Mouse (Mus musculus): ENCODE data around the gene Nipal4. TPM values are rescaled to one million over a fixed set of nuclear protein-coding genes. Genes with fewer than 3 reads are reported as not detected.

Gene Nipal4
- polyA plus RNA-seq, 1 experiment from 2014 or later, result 0.84 TPM

DNA sequence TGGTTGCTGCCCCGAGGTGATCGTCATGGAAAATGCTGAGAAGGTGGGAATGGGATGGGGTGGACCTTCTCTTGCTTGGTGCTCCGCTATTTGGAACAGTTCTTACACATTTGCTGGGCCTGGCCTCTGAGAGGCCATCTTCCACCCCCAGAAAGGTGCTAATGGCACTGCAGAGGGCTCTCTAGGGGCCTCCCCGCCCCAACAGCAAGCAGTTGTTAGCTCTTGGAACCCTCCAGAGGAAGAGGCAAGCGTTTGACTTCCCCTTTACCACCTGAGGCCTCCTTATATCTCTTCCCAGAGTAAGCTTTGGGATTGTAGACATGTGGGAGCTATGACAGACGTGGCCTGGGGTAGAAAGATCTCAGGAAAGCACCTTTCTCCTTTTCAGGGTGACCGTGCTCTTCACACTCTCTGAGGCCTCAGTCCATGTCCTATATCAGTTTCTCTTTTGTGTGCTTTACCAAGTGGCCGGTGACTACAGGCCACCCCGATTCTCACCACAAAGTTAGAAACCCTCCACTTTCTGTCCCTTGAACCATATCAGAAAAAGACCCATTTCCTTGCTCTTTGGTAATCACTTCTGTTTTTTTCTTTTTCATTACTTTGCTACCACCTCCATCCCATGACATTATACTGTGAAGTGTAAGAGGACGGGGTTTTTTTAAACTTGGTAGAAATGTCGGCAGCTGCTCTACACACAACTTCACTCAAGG, 21.0 kb downstream of the Nipal4 start:
- no peak overlapping the region for H3K27ac ChIP-seq
- H3K36me3 ChIP-seq (replicated peaks), result peaks cover 10% of the 10 kb centered on the region
- no peaks in the 10 kb centered on the region for H3K4me1 ChIP-seq
- no peak overlapping the region for H3K9ac ChIP-seq
- no peak overlapping the region for H3K4me2 ChIP-seq
- no peak for ATAC-seq (ENCODE audit: low FRiP score)
- no peaks in the 10 kb centered on the region for H3K9me3 ChIP-seq
- no peaks in the 10 kb centered on the region for H3K27me3 ChIP-seq
- H3K4me3 ChIP-seq (replicated peaks), result no peak overlapping the region
- 91% methylated on average over 11 of the region's 11 CpGs for WGBS

DNA sequence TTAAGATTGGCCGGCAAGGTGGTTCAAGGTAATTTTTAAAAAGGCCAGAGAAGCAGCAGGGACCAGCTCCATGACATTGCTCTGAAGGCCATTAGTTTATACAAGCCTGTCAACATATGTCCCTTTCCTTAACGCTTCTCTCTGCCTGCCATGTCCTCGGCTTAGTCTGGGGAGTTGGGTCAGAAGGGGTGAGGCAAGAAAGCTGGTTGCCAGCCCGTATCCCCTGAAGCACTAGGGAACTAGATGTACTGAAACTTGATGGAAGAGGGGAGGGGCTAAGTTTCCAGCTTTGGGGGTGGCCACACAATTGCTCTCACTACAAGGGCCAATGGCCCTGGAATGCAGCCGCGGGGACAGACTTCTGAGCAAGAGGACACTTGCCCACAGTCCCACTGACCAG, 23.0 kb downstream of the Nipal4 start:
- H3K4me1 ChIP-seq, result no peaks in the 10 kb centered on the region
- H3K36me3 ChIP-seq (replicated peaks), result peaks cover 21% of the 10 kb centered on the region
- no peak overlapping the region for H3K27ac ChIP-seq
- WGBS, result 86% methylated on average over 6 of the region's 6 CpGs
- H3K9me3 ChIP-seq, result no peaks in the 10 kb centered on the region
- no peak overlapping the region for H3K9ac ChIP-seq
- no peak overlapping the region for H3K4me2 ChIP-seq
- H3K27me3 ChIP-seq, result no peaks in the 10 kb centered on the region
- H3K4me3 ChIP-seq (replicated peaks), result no peak overlapping the region
- ATAC-seq (ENCODE audit: low FRiP score), result no peak

DNA sequence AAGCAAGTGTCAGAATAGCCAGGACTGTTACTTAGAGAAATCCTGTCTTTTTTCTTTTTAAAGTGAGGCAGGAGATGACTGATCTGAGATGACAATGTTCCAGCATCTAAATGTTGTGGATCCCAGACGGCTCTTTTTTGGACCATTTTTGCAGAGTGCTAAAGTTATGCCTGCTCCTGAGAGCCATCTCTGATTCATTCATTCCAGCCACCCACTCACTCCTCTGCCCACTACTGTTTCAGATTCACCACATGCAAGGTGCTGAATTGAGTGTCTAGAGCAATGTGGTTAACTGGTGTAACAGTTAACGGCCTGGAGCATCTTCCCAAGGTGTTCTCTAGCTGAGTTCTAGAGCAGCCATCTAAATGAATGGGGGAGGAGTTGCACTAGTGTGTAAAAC, 31.4 kb downstream of the Nipal4 start:
- peaks cover 28% of the 10 kb centered on the region for H3K36me3 ChIP-seq (replicated peaks)
- H3K9ac ChIP-seq, result no peak overlapping the region
- no peak overlapping the region for H3K4me3 ChIP-seq (replicated peaks)
- H3K27ac ChIP-seq, result no peak overlapping the region
- no peaks in the 10 kb centered on the region for H3K9me3 ChIP-seq
- whole genome bisulfite sequencing, result 93% methylated on average over 2 of the region's 2 CpGs
- no peak overlapping the region for H3K4me2 ChIP-seq
- no peaks in the 10 kb centered on the region for H3K27me3 ChIP-seq
- no peaks in the 10 kb centered on the region for H3K4me1 ChIP-seq
- no peak for ATAC-seq (ENCODE audit: low FRiP score)

DNA sequence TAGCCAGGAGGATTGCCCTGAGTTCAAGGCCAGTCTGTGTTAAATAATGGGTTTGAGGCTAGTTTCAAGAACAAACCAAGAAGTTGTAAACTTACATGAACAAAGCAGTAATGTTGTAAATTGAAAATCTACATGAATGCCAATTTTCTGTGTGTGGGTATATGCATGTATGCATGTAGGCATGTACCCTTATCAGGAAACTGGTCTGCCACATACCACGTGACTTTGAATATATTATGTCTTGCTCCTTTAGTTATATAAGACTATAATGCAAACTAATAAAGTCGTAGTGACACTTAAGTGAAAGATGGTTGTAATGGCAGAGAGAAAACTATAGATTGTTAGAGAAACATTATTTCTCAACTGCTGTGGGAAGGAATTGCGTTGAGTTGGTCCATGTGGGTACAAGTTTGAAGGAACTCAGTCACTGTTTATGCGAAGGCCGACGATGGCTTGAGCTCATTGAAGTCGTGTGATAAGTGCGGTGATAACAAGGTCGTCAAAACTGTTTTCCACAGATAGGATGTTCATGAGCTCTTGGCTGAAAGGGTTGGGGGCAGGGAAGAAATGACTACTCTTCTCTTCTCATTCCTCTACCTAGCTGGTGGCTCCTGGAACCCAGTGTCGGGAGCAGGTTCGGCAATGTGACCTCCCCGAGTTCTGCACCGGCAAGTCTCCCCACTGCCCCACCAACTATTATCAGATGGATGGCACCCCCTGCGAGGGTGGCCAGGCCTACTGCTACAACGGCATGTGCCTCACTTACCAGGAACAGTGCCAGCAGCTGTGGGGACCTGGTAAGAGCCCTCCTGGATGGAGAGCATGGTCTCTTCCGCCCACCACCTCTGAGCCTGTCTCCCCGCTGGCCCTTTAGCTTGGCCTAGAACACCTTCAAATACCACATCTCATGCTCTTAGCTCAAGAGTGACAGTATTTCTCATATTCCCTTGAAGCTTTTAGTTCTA, 35.0 kb downstream of the Nipal4 start:
- H3K4me2 ChIP-seq, result no peak overlapping the region
- H3K4me1 ChIP-seq, result no peaks in the 10 kb centered on the region
- H3K36me3 ChIP-seq (replicated peaks), result peaks cover 18% of the 10 kb centered on the region
- ATAC-seq (ENCODE audit: low FRiP score), result no peak
- H3K27ac ChIP-seq, result no peak overlapping the region
- 94% methylated on average over 17 of the region's 17 CpGs for WGBS
- no peaks in the 10 kb centered on the region for H3K27me3 ChIP-seq
- H3K4me3 ChIP-seq (replicated peaks), result no peak overlapping the region
- H3K9ac ChIP-seq, result no peak overlapping the region
- H3K9me3 ChIP-seq, result no peaks in the 10 kb centered on the region

DNA sequence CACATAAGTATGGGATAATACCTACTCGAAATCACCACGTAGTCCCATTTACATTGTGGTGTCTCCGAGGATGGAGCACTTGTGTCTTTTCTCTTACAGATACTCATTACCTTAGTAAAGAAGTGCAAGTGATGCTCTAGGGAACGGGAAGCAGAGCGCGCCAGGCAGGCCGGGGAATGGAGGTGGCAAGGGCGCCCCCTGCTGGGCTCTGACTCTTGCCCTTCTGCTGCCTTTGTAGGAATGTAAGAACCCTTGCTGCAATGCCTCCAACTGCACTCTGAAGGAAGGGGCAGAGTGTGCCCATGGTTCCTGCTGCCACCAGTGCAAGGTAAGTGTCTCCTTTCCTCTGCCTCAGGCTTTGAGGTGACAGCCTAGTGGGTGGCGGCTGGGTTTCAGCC, 37.8 kb downstream of the Nipal4 start:
- Histone ChIP-seq H3K9ac (no peak overlapping the region), H3K36me3 (replicated peaks) (peaks cover 15% of the 10 kb centered on the region; the same call in 1 of the 2 replicates), H3K4me2 (no peak overlapping the region), H3K4me3 (replicated peaks) (no peak overlapping the region), H3K4me1 (no peaks in the 10 kb centered on the region), H3K27me3 (no peaks in the 10 kb centered on the region), H3K9me3 (no peaks in the 10 kb centered on the region), H3K27ac (no peak overlapping the region)
- no peak for ATAC-seq (ENCODE audit: low FRiP score)
- WGBS, result 67% methylated on average over 9 of the region's 9 CpGs

DNA sequence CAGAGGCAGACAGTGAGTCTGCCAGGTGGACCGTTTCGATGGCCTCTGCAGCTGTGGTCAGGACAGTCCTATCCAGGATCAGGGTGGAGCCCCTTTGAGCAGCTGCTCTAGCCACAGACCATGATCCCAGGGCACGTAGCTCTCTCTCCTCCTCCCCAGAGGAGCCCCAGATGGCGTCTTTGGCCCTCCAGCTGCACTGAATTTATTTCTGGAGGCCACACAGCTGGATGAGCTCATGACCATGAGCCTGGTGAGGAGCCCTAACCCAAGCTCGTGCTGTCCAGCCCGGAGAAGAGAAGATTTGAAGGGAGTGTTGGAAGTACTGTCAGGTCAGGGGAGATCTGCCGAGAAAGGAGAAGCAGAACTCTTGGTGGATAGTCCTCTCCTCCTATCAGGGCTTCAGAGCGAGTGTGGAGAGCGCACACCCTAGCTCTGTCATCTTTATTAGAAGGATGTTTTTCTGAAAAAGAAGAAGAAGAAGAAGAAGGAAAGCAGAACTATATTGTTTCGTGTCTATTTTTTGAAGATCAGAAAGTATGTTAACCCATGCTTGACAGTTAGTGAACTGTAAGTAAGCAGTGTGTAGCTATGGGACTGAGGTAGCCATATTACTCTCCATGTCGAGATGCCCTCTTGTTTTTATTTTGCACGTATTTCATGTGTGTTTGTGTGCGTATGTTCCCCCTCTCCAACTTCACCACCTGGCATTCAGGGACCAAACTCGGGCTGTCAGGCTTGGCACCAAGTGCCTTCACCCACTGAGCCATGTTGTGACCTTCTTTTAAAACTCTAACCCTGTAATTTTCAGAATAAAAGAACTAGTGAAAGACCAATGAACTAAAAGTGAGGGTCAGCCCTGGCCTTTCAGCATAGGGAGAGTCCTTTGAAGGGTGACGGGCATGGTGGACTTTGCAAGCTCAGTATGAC, 38.4 kb downstream of the Nipal4 start:
- Histone ChIP-seq H3K27me3 (no peaks in the 10 kb centered on the region), H3K4me1 (no peaks in the 10 kb centered on the region), H3K4me2 (no peak overlapping the region), H3K36me3 (replicated peaks) (peaks cover 15% of the 10 kb centered on the region; the same call in 1 of the 2 replicates), H3K27ac (no peak overlapping the region), H3K9me3 (no peaks in the 10 kb centered on the region), H3K9ac (no peak overlapping the region), H3K4me3 (replicated peaks) (no peak overlapping the region)
- WGBS, result 87% methylated on average over 15 of the region's 15 CpGs
- no peak for ATAC-seq (ENCODE audit: low FRiP score)

DNA sequence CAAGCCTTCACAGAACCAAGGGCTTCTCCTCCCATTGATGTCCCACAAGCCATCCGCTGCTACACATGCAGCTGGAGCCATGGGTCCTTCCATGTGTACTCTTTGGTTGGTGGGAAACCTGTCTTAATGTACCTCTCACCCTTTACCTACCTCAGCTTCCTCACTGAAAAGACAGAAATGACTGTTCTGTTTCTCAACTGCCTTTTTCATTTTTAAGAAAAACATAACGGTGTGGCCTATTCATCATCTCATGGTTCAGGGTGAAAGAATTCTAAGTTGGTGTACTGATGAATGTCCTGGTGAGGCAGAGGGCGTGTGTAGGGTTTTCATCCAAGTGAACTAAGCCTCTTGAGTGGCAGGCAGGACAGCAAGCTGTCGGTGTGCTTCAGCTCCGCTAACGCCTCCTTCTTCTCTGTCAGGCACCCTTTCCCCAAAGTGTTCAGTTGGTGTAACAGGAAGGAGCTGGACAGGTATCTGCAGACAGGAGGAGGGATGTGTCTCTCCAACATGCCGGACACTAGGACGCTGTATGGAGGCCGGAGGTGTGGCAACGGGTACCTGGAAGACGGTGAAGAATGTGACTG, 39.4 kb downstream of the Nipal4 start:
- peaks cover 11% of the 10 kb centered on the region; the same call in 1 of the 2 replicates for H3K36me3 ChIP-seq (replicated peaks)
- H3K9me3 ChIP-seq, result no peaks in the 10 kb centered on the region
- no peaks in the 10 kb centered on the region for H3K27me3 ChIP-seq
- H3K4me1 ChIP-seq, result no peaks in the 10 kb centered on the region
- ATAC-seq (ENCODE audit: low FRiP score), result no peak
- no peak overlapping the region for H3K27ac ChIP-seq
- no peak overlapping the region for H3K4me3 ChIP-seq (replicated peaks)
- no peak overlapping the region for H3K9ac ChIP-seq
- 91% methylated on average over 11 of the region's 11 CpGs for WGBS
- no peak overlapping the region for H3K4me2 ChIP-seq

DNA sequence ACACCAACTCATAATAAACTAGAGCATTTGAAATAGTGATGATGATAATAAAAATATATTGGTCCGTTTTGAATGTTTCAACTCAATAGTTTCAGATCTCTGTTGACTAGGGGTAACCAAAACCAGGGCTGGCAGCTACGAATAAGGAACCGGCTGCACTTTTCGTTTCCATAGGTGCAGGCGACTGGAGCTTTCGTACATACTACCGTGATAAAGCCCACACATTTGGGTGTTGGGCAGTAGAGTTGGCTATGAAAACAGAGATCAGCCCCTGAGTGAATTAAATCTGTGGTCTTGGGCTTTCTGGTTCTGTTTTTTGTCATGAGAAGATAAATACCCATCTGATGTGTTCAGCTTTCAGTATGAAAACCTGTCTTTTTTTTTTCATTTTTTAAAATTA, 40.0 kb downstream of the Nipal4 start:
- H3K9me3 ChIP-seq, result no peaks in the 10 kb centered on the region
- no peak overlapping the region for H3K27ac ChIP-seq
- H3K27me3 ChIP-seq, result no peaks in the 10 kb centered on the region
- no peaks in the 10 kb centered on the region for H3K4me1 ChIP-seq
- 96% methylated on average over 7 of the region's 7 CpGs for WGBS
- no peak for ATAC-seq (ENCODE audit: low FRiP score)
- H3K36me3 ChIP-seq (replicated peaks), result peaks cover 5% of the 10 kb centered on the region; the same call in 1 of the 2 replicates
- no peak overlapping the region for H3K4me2 ChIP-seq
- H3K4me3 ChIP-seq (replicated peaks), result no peak overlapping the region
- H3K9ac ChIP-seq, result no peak overlapping the region

DNA sequence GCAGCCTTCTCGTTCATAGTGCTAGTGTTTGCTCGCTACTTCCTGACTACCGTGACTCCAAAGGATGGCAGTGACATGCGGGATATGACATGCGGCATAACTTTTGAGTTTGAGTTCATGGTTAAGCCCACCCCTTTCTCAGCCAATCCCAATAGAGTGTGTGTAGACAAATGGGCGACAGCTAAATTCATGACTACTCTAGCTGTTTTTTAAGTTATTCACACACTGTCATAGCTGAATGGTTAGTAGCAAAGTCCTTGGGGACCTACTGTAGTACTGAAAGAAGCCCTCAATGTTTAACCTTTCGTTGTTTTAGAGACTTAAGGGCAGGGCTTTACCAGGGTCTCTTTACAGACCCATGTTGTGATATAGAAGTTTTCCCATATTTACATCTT, 40.5 kb downstream of the Nipal4 start:
- H3K27ac ChIP-seq, result no peak overlapping the region
- no peak for ATAC-seq (ENCODE audit: low FRiP score)
- H3K4me2 ChIP-seq, result no peak overlapping the region
- 95% methylated on average over 7 of the region's 7 CpGs for WGBS
- no peak overlapping the region for H3K9ac ChIP-seq
- no peaks in the 10 kb centered on the region for H3K9me3 ChIP-seq
- no peaks in the 10 kb centered on the region for H3K27me3 ChIP-seq
- H3K4me3 ChIP-seq (replicated peaks), result no peak overlapping the region
- H3K36me3 ChIP-seq (replicated peaks), result peaks cover 4% of the 10 kb centered on the region; the same call in 1 of the 2 replicates
- H3K4me1 ChIP-seq, result no peaks in the 10 kb centered on the region

DNA sequence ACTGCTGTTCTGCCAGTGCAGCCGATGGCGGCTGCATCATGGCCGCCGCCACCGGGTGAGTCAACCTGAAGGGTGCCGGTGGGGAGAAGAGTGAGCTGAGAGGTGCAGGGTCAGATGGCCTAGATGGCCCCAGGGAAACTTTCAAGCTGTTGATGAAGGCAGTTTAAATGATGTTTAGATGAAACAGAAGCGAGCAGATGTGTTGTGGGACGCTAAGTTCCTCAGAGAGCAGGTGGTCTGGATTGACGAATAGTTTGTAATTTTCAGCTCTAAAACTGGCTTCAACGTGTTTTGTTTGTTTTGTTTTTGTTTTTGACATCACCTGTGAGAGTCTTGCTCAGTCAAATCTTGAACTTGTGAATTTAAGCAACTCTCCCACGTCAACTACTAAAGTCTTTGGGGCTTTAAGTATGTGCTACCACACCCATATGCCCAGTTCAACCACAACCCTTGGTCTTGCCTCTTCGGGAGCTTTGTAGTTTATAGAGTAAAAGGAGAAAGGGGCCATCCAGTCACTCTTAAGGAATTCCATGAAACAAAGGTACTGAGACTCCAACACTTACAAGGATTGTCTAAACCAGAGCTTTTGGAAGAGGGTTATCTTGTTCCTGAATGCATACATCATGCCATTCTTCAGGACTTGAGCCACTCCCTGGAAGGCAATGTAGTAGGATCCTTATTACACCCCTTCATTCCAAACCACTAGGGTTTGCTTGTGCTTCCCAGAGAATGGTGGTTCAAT, 41.0 kb downstream of the Nipal4 start:
- Histone ChIP-seq H3K4me1 (no peaks in the 10 kb centered on the region), H3K4me3 (replicated peaks) (no peak overlapping the region), H3K27me3 (no peaks in the 10 kb centered on the region), H3K9ac (no peak overlapping the region), H3K4me2 (no peak overlapping the region), H3K9me3 (no peaks in the 10 kb centered on the region), H3K27ac (no peak overlapping the region), H3K36me3 (replicated peaks) (peaks cover 4% of the 10 kb centered on the region; the same call in 1 of the 2 replicates)
- WGBS, result 94% methylated on average over 12 of the region's 12 CpGs
- ATAC-seq (ENCODE audit: low FRiP score), result no peak

DNA sequence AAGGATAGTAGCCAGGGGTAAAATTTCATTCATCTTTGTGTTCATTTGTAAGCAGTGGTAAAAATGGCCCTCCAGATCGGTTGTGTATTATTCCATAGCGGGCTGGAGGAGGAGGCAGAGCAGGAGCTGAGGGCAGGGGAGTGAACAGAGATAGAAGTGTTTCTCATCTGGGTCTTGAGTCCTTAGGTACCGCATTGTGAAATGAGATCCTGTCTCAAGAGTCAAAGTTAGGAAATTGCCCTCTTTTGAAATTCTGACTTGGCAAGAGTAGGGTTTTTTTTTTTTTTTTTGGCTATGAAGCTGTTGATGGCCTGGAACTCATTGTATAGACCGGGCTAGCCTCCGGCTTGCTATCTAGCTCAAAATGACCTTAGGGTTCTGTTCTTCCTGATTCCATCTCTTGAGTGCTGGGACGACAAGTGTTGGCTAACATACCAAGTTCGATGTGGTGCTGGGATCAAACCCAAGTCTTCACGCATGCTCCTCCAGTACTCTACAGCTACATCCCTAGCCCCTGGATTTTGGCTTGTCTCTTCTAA, 42.9 kb downstream of the Nipal4 start:
- Histone ChIP-seq H3K27ac (no peak overlapping the region), H3K9ac (no peak overlapping the region), H3K36me3 (replicated peaks) (peaks cover 4% of the 10 kb centered on the region; the same call in 1 of the 2 replicates), H3K9me3 (no peaks in the 10 kb centered on the region), H3K4me1 (no peaks in the 10 kb centered on the region), H3K4me3 (replicated peaks) (no peak overlapping the region), H3K4me2 (no peak overlapping the region), H3K27me3 (no peaks in the 10 kb centered on the region)
- WGBS, result 97% methylated on average over 8 of the region's 8 CpGs
- ATAC-seq (ENCODE audit: low FRiP score), result no peak

Measured in forebrain, embryonic 12.5 days (tissue).